Mouse (Mus musculus): ENCODE data around the gene Plppr3.

Gene Plppr3

GRCm38 (mm10) chr10:79874290-79874862 lies at the start of gene Plppr3, which contains the start of gene Prtn3:
Gene Plppr3 (minus strand): TSS chr10:79874634.
Gene Prtn3 (plus strand): TSS chr10:79874476.
- in situ Hi-C loops (cut with MboI; ENCODE audit: low pct_unique_long_range_greater_than_20kb in 1 of 2, low sequenced_read_pairs in 2 of 2, unreplicated experiment in 1 of 2), result no loop called here

DNA sequence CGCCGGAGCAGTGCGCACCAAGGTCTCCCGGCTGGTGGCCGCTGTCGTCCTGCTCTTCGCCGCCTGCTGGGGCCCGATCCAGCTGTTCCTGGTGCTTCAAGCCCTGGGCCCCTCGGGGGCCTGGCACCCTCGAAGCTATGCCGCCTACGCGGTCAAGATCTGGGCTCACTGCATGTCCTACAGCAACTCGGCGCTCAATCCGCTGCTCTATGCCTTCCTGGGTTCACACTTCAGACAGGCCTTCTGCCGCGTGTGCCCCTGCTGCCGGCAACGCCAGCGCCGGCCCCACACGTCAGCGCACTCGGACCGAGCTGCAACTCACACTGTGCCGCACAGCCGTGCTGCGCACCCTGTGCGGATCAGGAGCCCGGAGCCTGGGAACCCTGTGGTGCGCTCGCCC lies 47.1 kb upstream of the Plppr3 start:
- in situ Hi-C loops (cut with MboI; ENCODE audit: low pct_unique_long_range_greater_than_20kb in 1 of 2, low sequenced_read_pairs in 2 of 2, unreplicated experiment in 1 of 2), result loop anchor here (10.0 kb wide), 1 partner anchor 87 kb away; no protein-coding TSS in a partner anchor

DNA sequence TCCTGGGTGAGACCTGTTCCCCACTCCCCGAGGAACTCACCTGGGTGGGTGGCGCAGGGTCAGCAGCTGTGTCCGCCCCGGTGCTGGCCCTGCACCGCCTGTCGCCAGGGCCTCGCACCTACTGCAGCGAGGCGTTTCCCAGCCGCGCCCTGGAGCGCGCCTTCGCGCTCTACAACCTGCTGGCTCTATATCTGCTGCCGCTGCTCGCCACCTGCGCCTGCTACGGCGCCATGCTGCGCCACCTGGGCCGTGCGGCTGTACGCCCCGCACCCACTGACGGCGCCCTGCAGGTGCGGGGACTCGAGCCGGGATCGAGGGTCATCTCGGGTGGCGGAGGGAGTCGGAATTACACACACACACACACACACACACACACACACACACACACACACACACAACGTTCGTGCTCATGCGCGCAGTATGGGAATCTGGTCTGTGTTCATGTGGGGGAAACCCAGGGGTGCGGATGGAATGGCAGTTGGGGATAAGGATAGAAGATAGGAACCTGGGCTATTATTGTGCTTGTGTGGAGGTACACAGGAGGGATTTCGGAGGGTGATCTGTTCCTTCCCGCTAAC lies 46.6 kb upstream of the Plppr3 start, which contains the start of gene R3hdm4:
Gene R3hdm4 (minus strand): TSS at position 251 of the 578 bp plus-strand sequence.
- in situ Hi-C loops (cut with MboI; ENCODE audit: low pct_unique_long_range_greater_than_20kb in 1 of 2, low sequenced_read_pairs in 2 of 2, unreplicated experiment in 1 of 2), result loop anchor here (10.0 kb wide), 1 partner anchor 86 kb away; no protein-coding TSS in a partner anchor

- in situ Hi-C loops (cut with MboI; ENCODE audit: low pct_unique_long_range_greater_than_20kb in 1 of 2, low sequenced_read_pairs in 2 of 2, unreplicated experiment in 1 of 2), result loop anchor here (10.0 kb wide), 1 partner anchor 85 kb away; no protein-coding TSS in a partner anchor
Observed at GRCm38 (mm10) chr10:79920056-79920890, 45.8 kb upstream of the Plppr3 start.

- in situ Hi-C loops (cut with MboI; ENCODE audit: low pct_unique_long_range_greater_than_20kb in 1 of 2, low sequenced_read_pairs in 2 of 2, unreplicated experiment in 1 of 2), result no loop called here
Observed at GRCm38 (mm10) chr10:79919251-79919849, 44.9 kb upstream of the Plppr3 start.

DNA sequence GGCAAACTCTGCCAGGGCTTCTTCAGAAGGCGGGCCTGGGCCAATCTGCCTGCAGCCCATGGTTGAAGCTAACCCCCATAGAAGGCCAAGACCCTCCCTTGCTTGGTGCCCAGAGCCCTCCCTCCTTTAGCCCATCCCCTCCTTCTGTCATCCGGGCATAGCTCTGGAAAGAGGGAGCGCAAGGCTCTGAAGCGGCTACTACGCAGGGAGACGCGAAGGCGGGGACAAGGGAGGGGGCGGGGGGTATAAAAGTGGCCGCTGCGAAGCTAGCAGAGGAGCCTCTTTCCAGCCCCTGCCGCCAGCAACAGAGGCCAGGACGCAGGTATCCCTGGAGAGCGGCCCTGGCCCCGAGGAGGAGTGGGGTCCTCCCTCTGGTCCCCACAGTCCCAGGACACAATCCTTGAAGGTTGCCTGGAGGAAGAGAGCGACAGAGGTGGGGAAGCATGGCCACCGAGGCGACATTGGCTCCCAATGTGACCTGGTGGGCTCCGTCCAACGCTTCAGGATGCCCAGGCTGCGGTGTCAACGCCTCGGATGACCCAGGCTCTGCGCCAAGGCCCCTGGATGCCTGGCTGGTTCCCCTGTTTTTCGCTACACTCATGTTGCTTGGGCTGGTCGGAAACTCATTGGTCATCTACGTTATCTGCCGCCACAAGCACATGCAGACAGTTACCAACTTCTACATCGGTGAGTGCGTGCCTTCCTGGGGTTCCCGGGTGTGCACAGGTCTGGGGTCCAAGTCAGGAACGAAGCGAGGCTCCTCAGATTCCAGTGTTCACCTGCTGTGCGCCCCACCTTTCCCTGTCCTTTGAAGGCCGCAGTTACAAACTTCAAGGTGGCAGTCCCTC lies 44.0 kb upstream of the Plppr3 start:
- in situ Hi-C loops (cut with MboI; ENCODE audit: low pct_unique_long_range_greater_than_20kb in 1 of 2, low sequenced_read_pairs in 2 of 2, unreplicated experiment in 1 of 2), result no loop called here

GRCm38 (mm10) chr10:79917532-79918100 lies 43.2 kb upstream of the Plppr3 start:
- in situ Hi-C loops (cut with MboI; ENCODE audit: low pct_unique_long_range_greater_than_20kb in 1 of 2, low sequenced_read_pairs in 2 of 2, unreplicated experiment in 1 of 2), result no loop called here

- in situ Hi-C loops (cut with MboI; ENCODE audit: low pct_unique_long_range_greater_than_20kb in 1 of 2, low sequenced_read_pairs in 2 of 2, unreplicated experiment in 1 of 2), result no loop called here
Observed at GRCm38 (mm10) chr10:79916808-79917531, 42.5 kb upstream of the Plppr3 start, which contains the start of gene Kiss1r. Gene Kiss1r (plus strand): TSS chr10:79916971.

GRCm38 (mm10) chr10:79916081-79916480 lies 41.6 kb upstream of the Plppr3 start:
- in situ Hi-C loops (cut with MboI; ENCODE audit: low pct_unique_long_range_greater_than_20kb in 1 of 2, low sequenced_read_pairs in 2 of 2, unreplicated experiment in 1 of 2), result no loop called here

DNA sequence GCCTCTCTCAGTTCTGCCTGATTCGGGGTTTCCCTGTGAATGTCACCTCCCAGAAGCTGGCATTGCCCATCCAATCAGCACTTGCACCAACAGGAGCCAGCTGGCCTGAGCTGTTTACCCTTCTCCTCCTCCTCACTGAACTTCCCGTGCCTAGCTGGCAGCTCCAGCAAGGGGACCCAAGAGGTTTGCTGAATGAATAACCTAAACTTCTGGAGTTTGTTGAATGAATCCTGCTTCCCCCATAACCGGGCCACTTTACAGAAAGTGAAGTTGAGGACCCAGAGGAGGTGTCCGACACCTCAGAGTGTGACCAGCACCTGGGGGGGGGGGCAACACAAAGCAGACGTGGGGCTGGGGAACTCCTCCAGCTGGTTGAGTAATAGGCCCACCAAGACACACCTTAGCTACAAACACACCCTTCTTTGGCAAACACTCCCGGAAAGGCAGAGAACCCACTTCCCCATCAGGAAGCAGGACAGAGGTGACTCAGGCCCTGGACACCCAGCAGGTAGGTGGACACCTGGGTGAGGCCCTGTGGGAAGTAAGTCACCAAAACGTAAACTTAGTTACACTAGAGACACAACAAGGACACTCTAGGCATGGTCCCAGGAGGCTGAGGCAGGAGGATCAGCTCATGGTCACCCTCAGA lies 40.6 kb upstream of the Plppr3 start:
- in situ Hi-C loops (cut with MboI; ENCODE audit: low pct_unique_long_range_greater_than_20kb in 1 of 2, low sequenced_read_pairs in 2 of 2, unreplicated experiment in 1 of 2), result no loop called here

- in situ Hi-C loops (cut with MboI; ENCODE audit: low pct_unique_long_range_greater_than_20kb in 1 of 2, low sequenced_read_pairs in 2 of 2, unreplicated experiment in 1 of 2), result no loop called here
Observed at GRCm38 (mm10) chr10:79914131-79914947, 39.9 kb upstream of the Plppr3 start.

DNA sequence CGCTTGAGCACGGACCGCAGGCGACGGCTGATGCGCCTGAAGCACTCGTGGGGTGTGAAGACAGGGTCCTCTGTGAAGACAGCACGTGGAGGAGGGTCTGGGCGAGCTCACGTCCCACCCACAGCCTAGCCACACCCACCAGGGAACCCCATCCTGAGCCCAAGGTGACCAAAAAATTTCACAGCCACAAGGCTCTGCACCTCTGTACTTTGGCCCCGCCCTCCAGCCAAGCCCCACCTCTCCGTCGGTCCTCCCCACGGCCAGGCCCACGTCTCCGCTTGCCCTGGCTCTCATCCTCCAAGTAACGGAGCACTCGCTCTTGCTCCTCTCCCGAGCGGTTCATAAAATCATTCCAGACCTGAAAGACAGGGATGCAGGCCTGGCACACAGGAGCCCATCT lies 38.0 kb upstream of the Plppr3 start:
- in situ Hi-C loops (cut with MboI; ENCODE audit: low pct_unique_long_range_greater_than_20kb in 1 of 2, low sequenced_read_pairs in 2 of 2, unreplicated experiment in 1 of 2), result no loop called here

DNA sequence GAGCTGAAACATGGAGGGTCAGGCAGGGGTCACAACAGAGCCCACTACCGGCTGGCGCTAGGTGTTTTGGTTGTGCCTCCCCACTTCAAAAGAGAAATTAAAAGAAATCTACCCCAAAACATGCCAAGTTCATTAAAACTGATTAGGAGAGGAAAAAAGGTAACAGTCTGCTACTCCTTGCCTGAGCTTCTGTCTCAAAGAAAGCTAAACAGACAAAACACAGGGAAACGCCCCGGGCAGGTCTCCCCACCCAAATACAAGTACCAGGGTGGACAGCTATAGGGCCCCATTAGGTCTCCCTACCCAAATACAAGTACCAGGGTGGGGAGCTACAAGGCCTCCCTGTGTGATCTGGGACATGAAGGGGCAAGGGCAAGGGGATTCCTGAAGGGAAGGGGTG lies 36.1 kb upstream of the Plppr3 start, which contains the start of gene Gm26602:
Gene Gm26602 (plus strand): TSS at position 301 of the 400 bp plus-strand sequence.
- in situ Hi-C loops (cut with MboI; ENCODE audit: low pct_unique_long_range_greater_than_20kb in 1 of 2, low sequenced_read_pairs in 2 of 2, unreplicated experiment in 1 of 2), result no loop called here

- in situ Hi-C loops (cut with MboI; ENCODE audit: low pct_unique_long_range_greater_than_20kb in 1 of 2, low sequenced_read_pairs in 2 of 2, unreplicated experiment in 1 of 2), result no loop called here
Observed at GRCm38 (mm10) chr10:79909092-79909922, 34.9 kb upstream of the Plppr3 start.
